Mouse (Mus musculus): ENCODE measurements around the gene Art4. TPM values are rescaled to one million over a fixed set of nuclear protein-coding genes. Genes with fewer than 3 reads are reported as not detected.
"Not testable (repeated sequence)": the region's sequence is repeated elsewhere in the genome, so short reads cannot be mapped to it uniquely, and the experiment has no call there.

Gene Art4
- polyA plus RNA-seq, 1 experiment from 2014 or later, result 0.59 TPM

GRCm38 (mm10) chr6:136889554-136889953 lies 32.0 kb upstream of the Art4 start:
- ATAC-seq (ENCODE audit: low read depth), result no peak
- no peaks in the 10 kb centered on the region for H3K36me3 ChIP-seq
- no peaks in the 10 kb centered on the region for H3K9me3 ChIP-seq
- no peaks in the 10 kb centered on the region for H3K4me1 ChIP-seq (replicated peaks)
- H3K27me3 ChIP-seq, result no peaks in the 10 kb centered on the region
- no peak overlapping the region for H3K27ac ChIP-seq (replicated peaks)
- H3K4me3 ChIP-seq, result no peak overlapping the region
- no peak overlapping the region for H3K9ac ChIP-seq
- 88% methylated on average over 6 of the region's 6 CpGs for WGBS
- no peak overlapping the region for H3K4me2 ChIP-seq

GRCm38 (mm10) chr6:136889067-136889466 lies 31.5 kb upstream of the Art4 start:
- no peak overlapping the region for H3K4me2 ChIP-seq
- H3K4me1 ChIP-seq (replicated peaks), result no peaks in the 10 kb centered on the region
- no peaks in the 10 kb centered on the region for H3K27me3 ChIP-seq
- no peak overlapping the region for H3K27ac ChIP-seq (replicated peaks)
- H3K36me3 ChIP-seq, result no peaks in the 10 kb centered on the region
- H3K4me3 ChIP-seq, result no peak overlapping the region
- no peak overlapping the region for H3K9ac ChIP-seq
- H3K9me3 ChIP-seq, result no peaks in the 10 kb centered on the region
- WGBS, result 90% methylated on average over 6 of the region's 6 CpGs
- no peak for ATAC-seq (ENCODE audit: low read depth)

DNA sequence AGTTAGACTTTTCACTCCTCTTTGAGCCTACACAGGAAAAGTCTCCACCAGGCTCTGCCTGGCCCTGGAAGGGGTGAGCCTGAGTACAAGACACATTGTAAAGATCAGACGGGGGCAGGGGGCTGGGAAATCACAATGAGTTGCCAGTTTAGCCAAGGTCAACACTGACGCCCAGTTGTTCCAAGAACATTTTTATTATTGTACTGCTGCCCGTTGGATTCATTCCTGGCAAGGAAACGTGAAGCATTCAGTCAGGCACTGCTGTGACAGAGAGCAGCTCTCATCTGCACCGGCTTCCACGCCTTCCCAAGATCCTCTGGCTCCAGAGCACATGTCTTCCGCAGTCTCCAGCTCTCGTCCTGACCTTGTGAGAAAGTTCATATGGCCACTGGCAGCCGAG lies 30.3 kb upstream of the Art4 start:
- no peaks in the 10 kb centered on the region for H3K4me1 ChIP-seq (replicated peaks)
- no peak overlapping the region for H3K4me2 ChIP-seq
- H3K36me3 ChIP-seq, result no peaks in the 10 kb centered on the region
- H3K9ac ChIP-seq, result no peak overlapping the region
- no peaks in the 10 kb centered on the region for H3K27me3 ChIP-seq
- no peaks in the 10 kb centered on the region for H3K9me3 ChIP-seq
- 70% methylated on average over 9 of the region's 9 CpGs for WGBS
- no peak overlapping the region for H3K4me3 ChIP-seq
- ATAC-seq (ENCODE audit: low read depth), result no peak
- no peak overlapping the region for H3K27ac ChIP-seq (replicated peaks)

GRCm38 (mm10) chr6:136884766-136885165 lies 27.2 kb upstream of the Art4 start:
- not testable (repeated sequence) for H3K9me3 ChIP-seq; H3K27ac ChIP-seq (replicated peaks); H3K4me1 ChIP-seq (replicated peaks); ATAC-seq (ENCODE audit: low read depth); H3K9ac ChIP-seq; H3K4me2 ChIP-seq; H3K36me3 ChIP-seq; H3K27me3 ChIP-seq; H3K4me3 ChIP-seq
- 64% methylated on average over 1 of the region's 1 CpGs for WGBS

DNA sequence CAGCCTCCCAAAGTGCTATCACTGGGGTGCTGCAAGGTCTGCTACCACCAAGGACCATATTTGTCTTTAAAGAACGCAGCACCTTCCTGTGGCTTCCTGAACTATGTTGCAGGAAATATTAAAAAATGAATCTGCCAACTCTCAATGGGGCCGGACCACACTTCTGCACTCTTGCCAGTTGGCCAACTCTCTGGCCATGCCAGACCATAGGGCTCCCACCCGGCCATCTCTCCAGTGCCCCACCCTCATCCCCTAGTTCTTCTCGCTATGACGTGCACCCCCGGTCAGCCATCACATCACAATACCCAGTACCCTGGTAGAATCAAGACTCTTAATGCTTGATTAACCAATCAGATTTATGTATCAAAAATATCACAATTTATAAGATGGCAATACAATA lies 26.4 kb upstream of the Art4 start:
- H3K36me3 ChIP-seq, result no peaks in the 10 kb centered on the region
- no peak overlapping the region for H3K4me2 ChIP-seq
- H3K9ac ChIP-seq, result no peak overlapping the region
- no peak overlapping the region for H3K27ac ChIP-seq (replicated peaks)
- WGBS, result 94% methylated on average over 6 of the region's 6 CpGs
- no peak for ATAC-seq (ENCODE audit: low read depth)
- H3K9me3 ChIP-seq, result no peaks in the 10 kb centered on the region
- no peaks in the 10 kb centered on the region for H3K4me1 ChIP-seq (replicated peaks)
- no peak overlapping the region for H3K4me3 ChIP-seq
- H3K27me3 ChIP-seq, result no peaks in the 10 kb centered on the region

- H3K36me3 ChIP-seq, result no peaks in the 10 kb centered on the region
- no peak overlapping the region for H3K4me3 ChIP-seq
- H3K4me1 ChIP-seq (replicated peaks), result no peaks in the 10 kb centered on the region
- no peaks in the 10 kb centered on the region for H3K9me3 ChIP-seq
- H3K27ac ChIP-seq (replicated peaks), result no peak overlapping the region
- H3K27me3 ChIP-seq, result no peaks in the 10 kb centered on the region
- no peak for ATAC-seq (ENCODE audit: low read depth)
- H3K4me2 ChIP-seq, result no peak overlapping the region
- WGBS, result 90% methylated on average over 3 of the region's 3 CpGs
- H3K9ac ChIP-seq, result no peak overlapping the region
Observed at GRCm38 (mm10) chr6:136883431-136883915, 25.9 kb upstream of the Art4 start.

DNA sequence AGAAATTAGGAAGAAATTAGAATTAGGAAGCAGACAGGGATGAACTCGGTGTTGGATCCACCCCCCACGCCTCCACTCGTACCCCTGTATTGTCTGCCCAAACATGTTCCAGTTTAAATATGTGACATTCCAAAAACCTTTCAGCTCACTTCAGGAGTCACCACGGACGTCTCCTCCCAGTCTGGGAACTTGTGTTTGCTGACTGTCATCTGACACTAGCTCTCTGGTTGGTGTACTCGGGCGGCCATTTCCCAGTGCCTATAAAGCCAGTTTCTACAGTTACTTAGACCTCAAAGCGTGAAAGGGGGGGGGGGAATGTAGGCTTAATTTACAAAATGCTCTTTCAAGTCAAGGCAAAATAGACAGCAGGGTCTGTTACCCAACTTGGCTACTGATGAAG lies 24.1 kb upstream of the Art4 start:
- H3K4me1 ChIP-seq (replicated peaks), result no peaks in the 10 kb centered on the region
- ATAC-seq (ENCODE audit: low read depth), result no peak
- no peak overlapping the region for H3K9ac ChIP-seq
- H3K36me3 ChIP-seq, result no peaks in the 10 kb centered on the region
- no peak overlapping the region for H3K27ac ChIP-seq (replicated peaks)
- no peak overlapping the region for H3K4me3 ChIP-seq
- WGBS, result 76% methylated on average over 8 of the region's 8 CpGs
- no peak overlapping the region for H3K4me2 ChIP-seq
- no peaks in the 10 kb centered on the region for H3K27me3 ChIP-seq
- no peaks in the 10 kb centered on the region for H3K9me3 ChIP-seq

DNA sequence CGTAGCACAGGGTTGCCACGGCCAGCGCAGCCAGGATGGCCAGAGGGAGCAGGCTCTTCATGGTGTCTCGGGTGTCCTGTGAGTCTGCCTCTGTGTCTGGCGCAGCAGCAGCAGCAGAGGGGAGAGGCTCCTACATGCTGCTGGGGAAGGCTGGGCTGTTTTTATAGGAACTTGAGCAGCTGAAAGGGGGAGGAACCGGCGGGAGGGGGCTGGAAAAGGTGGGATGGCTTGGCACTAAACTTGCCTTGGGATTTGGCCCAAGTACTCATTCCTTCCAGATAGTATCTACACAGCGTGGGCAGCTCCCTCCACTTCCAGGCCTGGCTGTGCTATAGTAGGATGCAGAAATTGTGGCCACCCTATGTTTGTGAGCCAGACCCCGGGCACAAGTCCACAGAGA lies 18.1 kb upstream of the Art4 start, which contains the start of gene Mgp:
Mgp (minus strand) TSS at position 154 of the 400 bp plus-strand sequence.
- H3K36me3 ChIP-seq, result no peaks in the 10 kb centered on the region
- H3K4me2 ChIP-seq, result no peak within 1 kb of the TSS
- no peak within 1 kb of the TSS for H3K4me3 ChIP-seq
- no peaks in the 10 kb centered on the region for H3K27me3 ChIP-seq
- peaks cover 3% of the 10 kb centered on the region; the same call in 1 of the 2 replicates for H3K4me1 ChIP-seq (replicated peaks)
- WGBS, result 50% methylated on average over 9 of the region's 9 CpGs
- H3K27ac ChIP-seq (replicated peaks), result no peak within 1 kb of the TSS
- ATAC-seq (ENCODE audit: low read depth), result no peak
- no peak within 1 kb of the TSS for H3K9ac ChIP-seq
- no peaks in the 10 kb centered on the region for H3K9me3 ChIP-seq

- no peak for ATAC-seq (ENCODE audit: low read depth)
- Histone ChIP-seq H3K4me1 (replicated peaks) (peaks cover 3% of the 10 kb centered on the region; the same call in 1 of the 2 replicates), H3K4me2 (no peak overlapping the region), H3K9me3 (no peaks in the 10 kb centered on the region), H3K36me3 (no peaks in the 10 kb centered on the region), H3K9ac (no peak overlapping the region), H3K27me3 (no peaks in the 10 kb centered on the region), H3K27ac (replicated peaks) (no peak overlapping the region), H3K4me3 (no peak overlapping the region)
- WGBS, result 51% methylated on average over 8 of the region's 8 CpGs
Observed at GRCm38 (mm10) chr6:136874599-136874998, 17.1 kb upstream of the Art4 start.

GRCm38 (mm10) chr6:136868921-136869320 lies 11.4 kb upstream of the Art4 start:
- no peaks in the 10 kb centered on the region for H3K36me3 ChIP-seq
- ATAC-seq (ENCODE audit: low read depth), result no peak
- 86% methylated on average over 5 of the region's 5 CpGs for WGBS
- H3K4me2 ChIP-seq, result no peak overlapping the region
- H3K9me3 ChIP-seq, result no peaks in the 10 kb centered on the region
- H3K4me3 ChIP-seq, result no peak overlapping the region
- no peak overlapping the region for H3K27ac ChIP-seq (replicated peaks)
- no peaks in the 10 kb centered on the region for H3K4me1 ChIP-seq (replicated peaks)
- no peaks in the 10 kb centered on the region for H3K27me3 ChIP-seq
- H3K9ac ChIP-seq, result no peak overlapping the region

DNA sequence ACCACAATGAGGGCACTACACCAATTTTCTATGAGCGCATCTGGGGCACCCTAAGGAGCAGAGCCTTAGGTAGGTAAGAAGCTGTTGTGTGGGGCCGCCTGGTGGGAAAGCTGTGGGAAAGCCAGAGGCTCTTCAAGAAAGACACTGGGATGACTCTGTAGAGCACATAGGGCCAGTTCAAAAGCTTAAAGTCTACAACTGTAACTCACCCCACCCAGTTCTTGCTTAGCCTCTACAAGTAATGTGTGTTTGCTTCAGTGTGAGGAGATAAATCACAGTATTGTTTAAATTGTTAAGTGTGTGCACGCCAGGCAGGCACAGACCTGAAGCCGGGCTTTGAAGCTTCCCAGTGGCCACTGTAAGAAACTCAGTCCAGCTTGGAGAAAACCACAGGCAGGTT lies 8.6 kb upstream of the Art4 start:
- ATAC-seq (ENCODE audit: low read depth), result no peak
- no peaks in the 10 kb centered on the region for H3K4me1 ChIP-seq (replicated peaks)
- H3K27me3 ChIP-seq, result no peaks in the 10 kb centered on the region
- H3K4me3 ChIP-seq, result no peak overlapping the region
- no peaks in the 10 kb centered on the region for H3K9me3 ChIP-seq
- 70% methylated on average over 4 of the region's 4 CpGs for WGBS
- no peak overlapping the region for H3K27ac ChIP-seq (replicated peaks)
- H3K4me2 ChIP-seq, result no peak overlapping the region
- H3K36me3 ChIP-seq, result no peaks in the 10 kb centered on the region
- H3K9ac ChIP-seq, result no peak overlapping the region

DNA sequence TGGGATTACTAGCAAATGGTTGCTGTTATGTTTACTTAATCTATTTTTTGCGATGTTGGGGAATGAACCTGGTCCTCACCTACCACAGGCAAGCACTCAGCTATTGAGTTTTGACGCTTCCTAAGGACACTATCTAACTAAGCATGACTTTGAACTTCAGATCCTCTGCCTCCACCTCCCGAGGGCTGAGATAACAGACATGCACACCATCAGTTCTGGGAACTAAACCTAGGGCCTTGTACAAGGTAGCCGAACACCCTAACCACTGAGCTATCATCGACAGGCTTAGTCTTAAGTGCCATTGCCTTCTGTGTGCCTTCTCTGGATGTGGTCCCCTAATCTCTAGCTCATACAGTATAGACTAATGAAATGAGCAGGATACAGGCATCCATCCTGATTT lies 7.8 kb upstream of the Art4 start:
- no peaks in the 10 kb centered on the region for H3K4me1 ChIP-seq (replicated peaks)
- 94% methylated on average over 5 of the region's 5 CpGs for WGBS
- ATAC-seq (ENCODE audit: low read depth), result no peak
- H3K9ac ChIP-seq, result no peak overlapping the region
- no peak overlapping the region for H3K4me3 ChIP-seq
- no peaks in the 10 kb centered on the region for H3K36me3 ChIP-seq
- no peaks in the 10 kb centered on the region for H3K27me3 ChIP-seq
- H3K4me2 ChIP-seq, result no peak overlapping the region
- H3K27ac ChIP-seq (replicated peaks), result no peak overlapping the region
- H3K9me3 ChIP-seq, result no peaks in the 10 kb centered on the region

- Histone ChIP-seq H3K9ac (no peak overlapping the region), H3K36me3 (no peaks in the 10 kb centered on the region), H3K27me3 (no peaks in the 10 kb centered on the region), H3K9me3 (no peaks in the 10 kb centered on the region), H3K4me3 (no peak overlapping the region), H3K4me1 (replicated peaks) (no peaks in the 10 kb centered on the region), H3K4me2 (no peak overlapping the region), H3K27ac (replicated peaks) (no peak overlapping the region)
- no peak for ATAC-seq (ENCODE audit: low read depth)
- WGBS, result 53% methylated on average over 9 of the region's 9 CpGs
Observed at GRCm38 (mm10) chr6:136861020-136861419, 3.5 kb upstream of the Art4 start.
